Mouse (Mus musculus) WW6 (cell line): ENCODE data around the gene Lpp.
"Not testable (repeated sequence)": the region's sequence is repeated elsewhere in the genome, so short reads cannot be mapped to it uniquely, and the experiment has no call there.

Source experiments
- DNase-seq: peaks from one replicate; pipeline ENCODE4 v3.0.0-alpha.2; 2013; ENCODE audit warnings: low read depth, low spot score

Lpp gene

GRCm38 (mm10) chr16:24979391-24979790 is 586.1 kb downstream of the Lpp start:
- no peak for DNase-seq

DNA sequence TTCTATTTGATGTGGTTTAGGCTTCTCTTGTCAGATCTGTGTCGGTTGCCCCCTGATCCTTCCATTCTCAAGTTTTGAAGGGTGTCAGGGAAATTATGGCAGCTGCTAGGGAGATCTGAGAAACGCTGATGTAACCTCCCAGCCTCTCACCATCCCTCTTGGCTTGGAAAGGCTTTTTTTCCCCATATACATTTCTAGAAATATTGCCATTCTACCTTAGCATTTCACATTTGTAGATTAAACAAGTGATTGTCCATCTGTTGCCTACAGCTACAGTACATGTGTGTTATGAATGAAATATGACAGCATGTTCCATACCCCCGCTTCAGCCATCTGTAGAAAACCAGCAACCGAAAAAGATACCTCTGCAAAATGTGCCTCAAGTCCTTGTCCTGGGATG is 589.5 kb downstream of the Lpp start:
- no peak for DNase-seq

DNA sequence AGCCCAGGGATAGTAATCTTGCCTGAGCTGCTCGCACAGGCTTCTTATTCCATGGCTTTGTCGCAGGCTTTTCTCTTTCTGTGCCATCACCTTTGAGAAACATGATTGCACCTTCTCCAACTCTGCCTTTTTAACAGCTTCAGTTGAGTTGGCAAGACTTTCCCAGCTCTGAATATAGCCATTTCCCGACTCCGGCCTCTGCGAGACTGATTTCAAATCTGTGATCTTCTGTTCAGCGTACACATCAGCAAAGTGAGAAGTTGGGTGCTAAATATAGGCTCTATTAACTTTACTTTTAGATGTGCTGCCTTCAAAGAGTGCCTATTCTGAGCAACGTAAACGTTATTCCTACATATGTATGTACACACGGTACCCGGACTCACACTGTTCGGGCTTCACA is 597.0 kb downstream of the Lpp start:
- DNase-seq, result no peak

DNA sequence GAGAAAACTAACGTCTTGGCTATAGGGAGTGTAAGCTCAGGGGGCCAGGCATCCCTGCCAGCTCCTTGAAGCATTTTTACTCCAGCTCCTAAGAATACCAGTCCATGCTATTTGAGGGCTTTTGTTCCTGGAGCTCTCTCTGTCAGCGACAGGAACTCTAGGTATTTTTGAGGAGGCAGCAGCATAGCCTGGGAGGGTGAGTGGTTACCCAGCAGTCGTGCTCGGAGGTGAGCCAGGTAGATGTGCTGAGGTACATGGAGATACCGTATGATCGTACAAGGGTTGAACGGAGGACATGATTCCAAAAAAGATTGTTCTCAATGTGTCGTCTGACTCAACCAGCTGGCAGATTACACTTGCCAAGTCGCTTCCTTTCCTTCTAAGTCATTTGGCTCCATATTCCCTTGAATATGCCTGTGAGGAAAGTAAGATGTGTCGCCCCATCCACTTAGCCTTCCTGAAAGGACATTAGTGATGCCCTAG is 597.8 kb downstream of the Lpp start:
- no peak for DNase-seq

DNA sequence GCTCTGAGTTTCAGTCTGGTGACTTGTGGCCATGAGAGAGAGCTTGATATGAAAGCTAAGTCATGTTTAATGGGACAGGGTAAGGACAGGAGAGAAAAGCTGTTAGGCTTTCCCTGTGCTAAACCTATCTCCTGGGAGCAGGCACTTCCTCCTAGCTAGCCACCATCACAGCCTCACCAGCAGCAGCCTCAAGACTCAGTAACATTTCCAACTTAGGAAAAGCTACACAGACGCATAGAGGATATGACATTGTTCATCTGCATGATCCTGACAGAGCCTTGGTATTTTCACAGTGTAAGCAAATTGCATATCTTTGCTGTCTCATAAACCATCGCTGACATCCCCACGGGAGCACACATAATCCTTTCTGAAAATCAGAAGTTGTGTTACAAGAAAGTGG is 598.7 kb downstream of the Lpp start:
- no peak for DNase-seq

DNA sequence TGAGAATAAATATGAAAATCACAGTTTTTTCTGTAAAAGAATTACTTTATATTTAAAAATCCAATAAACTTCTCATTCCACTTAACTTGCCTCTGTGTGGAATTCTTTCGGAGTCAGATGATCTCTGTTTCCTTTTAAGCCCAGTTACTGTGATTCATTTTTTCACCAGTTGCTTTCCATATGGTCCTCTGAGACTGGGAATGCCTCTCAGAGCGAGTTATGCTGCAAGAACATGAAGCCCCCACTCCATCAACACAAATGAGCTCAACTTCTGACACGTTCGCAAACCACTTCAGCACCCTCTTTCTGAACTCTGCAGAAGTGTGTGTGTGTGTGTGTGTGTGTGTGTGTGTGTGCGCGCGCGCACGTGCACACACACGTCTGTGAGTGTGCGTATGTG is 599.2 kb downstream of the Lpp start:
- DNase-seq, result no peak

- no peak for DNase-seq
Measured at GRCm38 (mm10) chr16:25010980-25011877, 617.9 kb downstream of the Lpp start.

GRCm38 (mm10) chr16:25012938-25013337 is 619.6 kb downstream of the Lpp start:
- DNase-seq, result no peak

- DNase-seq, result no peak
Measured at GRCm38 (mm10) chr16:25016261-25016836, 623.0 kb downstream of the Lpp start.

DNA sequence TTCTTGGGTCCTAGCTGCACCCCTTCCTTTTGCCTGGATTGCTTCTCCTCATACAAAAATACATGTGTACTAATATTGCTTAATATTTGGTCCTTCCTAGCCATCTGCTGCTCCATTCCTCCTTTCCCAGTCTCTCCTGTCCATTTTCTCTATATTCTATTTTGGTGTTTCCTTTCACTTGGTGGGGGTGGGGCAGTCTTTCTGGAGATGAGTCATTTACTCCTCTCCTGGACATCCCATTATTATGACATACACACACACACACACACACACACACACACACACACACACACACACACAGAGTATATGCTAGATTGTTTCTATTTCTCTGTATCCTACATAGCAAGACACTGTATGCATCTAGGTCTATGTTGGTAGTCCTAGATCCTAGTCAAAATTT is 623.7 kb downstream of the Lpp start:
- no peak for DNase-seq

- DNase-seq, result not testable (repeated sequence)
Measured at GRCm38 (mm10) chr16:25021743-25022359, 628.5 kb downstream of the Lpp start.

DNA sequence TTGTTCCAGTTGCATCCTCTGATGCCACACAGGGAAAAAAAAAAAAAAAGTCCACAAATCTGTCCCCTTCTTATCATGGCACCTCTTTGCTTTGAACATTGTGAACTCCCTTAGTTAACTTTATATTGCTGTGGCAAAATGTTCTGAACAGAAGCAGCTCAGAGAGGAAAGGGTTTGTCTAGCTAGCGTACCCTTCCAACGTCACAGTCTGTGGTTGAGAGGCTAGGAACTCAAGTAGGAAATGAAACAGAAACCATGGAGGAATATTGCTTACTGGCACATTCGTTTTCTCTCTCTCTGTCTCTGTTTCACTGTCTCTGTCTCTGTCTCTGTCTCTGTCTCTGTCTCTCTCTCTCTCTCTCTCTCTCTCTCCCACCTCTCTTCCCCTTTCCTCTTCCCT is 631.3 kb downstream of the Lpp start:
- DNase-seq, result no peak

GRCm38 (mm10) chr16:25026191-25026590 is 632.9 kb downstream of the Lpp start:
- DNase-seq, result peak; percentile 59

- no peak for DNase-seq
Measured at GRCm38 (mm10) chr16:25029548-25029947, 636.2 kb downstream of the Lpp start.

DNA sequence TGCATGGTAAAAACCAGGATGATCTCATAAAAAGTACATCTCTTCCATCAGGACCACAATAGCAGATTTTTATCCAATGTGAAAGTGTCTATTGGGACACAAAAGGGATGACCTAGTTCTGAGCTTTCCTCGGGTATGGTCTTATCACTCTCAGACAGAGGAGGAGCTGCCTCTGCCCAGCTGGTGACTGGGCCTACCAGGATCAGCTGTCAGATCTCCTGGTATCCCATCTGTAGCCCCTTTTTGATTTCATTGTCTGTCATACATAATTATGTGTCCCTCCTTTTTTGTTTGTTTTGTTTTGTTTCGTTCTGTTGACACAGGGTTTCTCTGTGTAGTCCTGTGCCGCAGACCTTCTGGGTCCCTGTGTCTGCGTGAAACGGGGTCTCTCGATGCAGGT is 644.1 kb downstream of the Lpp start:
- DNase-seq, result no peak

- peak; percentile 71 for DNase-seq
Measured at GRCm38 (mm10) chr16:25038529-25038928, 645.2 kb downstream of the Lpp start.

GRCm38 (mm10) chr16:25039904-25040303 is 646.6 kb downstream of the Lpp start:
- peak; percentile 80 for DNase-seq

GRCm38 (mm10) chr16:25041165-25041564 is 647.9 kb downstream of the Lpp start:
- no peak for DNase-seq

- no peak for DNase-seq
Measured at GRCm38 (mm10) chr16:25041855-25042529, 648.7 kb downstream of the Lpp start.
